Mouse (Mus musculus) megakaryocyte, adult 5-6 weeks (primary cell): ENCODE results near the gene Pdss1. TPM values are rescaled to one million over a fixed set of nuclear protein-coding genes. Genes with fewer than 3 reads are reported as not detected.
"Not testable (repeated sequence)": the region's sequence is repeated elsewhere in the genome, so short reads cannot be mapped to it uniquely, and the experiment has no call there.

Experiments
- ATAC-seq: 2 replicates; pipeline ENCODE4 v1.8.0; 2016; ENCODE audit warnings: mild to moderate bottlenecking, inconsistent platforms; ENCODE audit not compliant: poor library complexity, severe bottlenecking
- total RNA-seq, 2 experiments: library from RNA; stranded (forward) in 1 of 2; stranded (reverse) in 1 of 2; fragments of 153-499, 151-499 nt in 1 of 2; fragments of 221-1000, 200-1000 nt in 1 of 2; gene quantifications; 2 replicates each; pipeline versions ENCODE4 v1.2.3 to v1.2.4; 2015 to 2017

Pdss1 gene
- total RNA-seq (2015) (23.0 and 27.0 TPM in 2 replicates), total RNA-seq (2017) (16.2 and 17.6 TPM in 2 replicates)

GRCm38 (mm10) chr2:22895282-22896273 lies at the start of gene Pdss1:
Gene Pdss1 (plus strand): TSS chr2:22895522.
- ATAC-seq: peak; percentile 96

GRCm38 (mm10) chr2:22851900-22852299 lies 43.4 kb upstream of the Pdss1 start:
- no peak for ATAC-seq

GRCm38 (mm10) chr2:22857501-22857900 lies 37.8 kb upstream of the Pdss1 start:
- ATAC-seq: no peak

GRCm38 (mm10) chr2:22862194-22862593 lies 33.1 kb upstream of the Pdss1 start:
- no peak for ATAC-seq

GRCm38 (mm10) chr2:22864394-22865037 lies 30.8 kb upstream of the Pdss1 start:
- ATAC-seq: peak; percentile 99

GRCm38 (mm10) chr2:22865818-22866217 lies 29.5 kb upstream of the Pdss1 start:
- peak; percentile 63; the same call in 1 of the 2 replicates for ATAC-seq

GRCm38 (mm10) chr2:22866894-22867424 lies 28.4 kb upstream of the Pdss1 start:
- ATAC-seq: no peak

- ATAC-seq: no peak
Observed at GRCm38 (mm10) chr2:22873159-22873558, 22.2 kb upstream of the Pdss1 start.

- no peak for ATAC-seq
Observed at GRCm38 (mm10) chr2:22874628-22875027, 20.7 kb upstream of the Pdss1 start.

- ATAC-seq: no peak
Observed at GRCm38 (mm10) chr2:22876614-22877013, 18.7 kb upstream of the Pdss1 start.

- no peak for ATAC-seq
Observed at GRCm38 (mm10) chr2:22878781-22879180, 16.5 kb upstream of the Pdss1 start.

GRCm38 (mm10) chr2:22880726-22881125 lies 14.6 kb upstream of the Pdss1 start:
- not testable (repeated sequence) for ATAC-seq

- ATAC-seq: peak; percentile 16
Observed at GRCm38 (mm10) chr2:22894932-22895281, 415 bp upstream of the Pdss1 start.

- no peak for ATAC-seq
Observed at GRCm38 (mm10) chr2:22903947-22904346, 8.6 kb downstream of the Pdss1 start.

- ATAC-seq: no peak
Observed at GRCm38 (mm10) chr2:22914421-22914820, 19.1 kb downstream of the Pdss1 start.

- no peak for ATAC-seq
Observed at GRCm38 (mm10) chr2:22918651-22919050, 23.3 kb downstream of the Pdss1 start.

GRCm38 (mm10) chr2:22925911-22926310 lies 30.6 kb downstream of the Pdss1 start:
- not testable (repeated sequence) for ATAC-seq

GRCm38 (mm10) chr2:22928259-22928658 lies 32.9 kb downstream of the Pdss1 start:
- no peak for ATAC-seq

- no peak for ATAC-seq
Observed at GRCm38 (mm10) chr2:22933556-22933955, 38.2 kb downstream of the Pdss1 start.

GRCm38 (mm10) chr2:22949956-22950355 lies 54.6 kb downstream of the Pdss1 start:
- ATAC-seq: no peak

- ATAC-seq: no peak
Observed at GRCm38 (mm10) chr2:22954278-22954677, 59.0 kb downstream of the Pdss1 start.

- no peak for ATAC-seq
Observed at GRCm38 (mm10) chr2:22955914-22956313, 60.6 kb downstream of the Pdss1 start.
